Mouse (Mus musculus) hindbrain, postnatal 0 days (tissue): ENCODE results near the gene Dnah2. TPM values are rescaled to one million over a fixed set of nuclear protein-coding genes. Genes with fewer than 3 reads are reported as not detected.

Experiments used
- ATAC-seq: fragments of 200-750 bp; cut with Nextera tagmentation; 2 replicates; pipeline ENCODE4 v1.8.0; 2017; ENCODE audit warnings: mild to moderate bottlenecking, moderate TSS enrichment, moderate library complexity
- DNase-seq: peaks from one replicate; pipeline ENCODE4 v3.0.0-alpha.2; 2015; ENCODE audit warnings: low spot score
- H3K27ac ChIP-seq: fragments of 300-500 bp; sonication (generic); 2 replicates; pipeline ENCODE4 v1.5.1; 2014; ENCODE audit warnings: mild to moderate bottlenecking
- H3K27me3 ChIP-seq: fragments of 300-500 bp; sonication (generic); 2 replicates; pipeline ENCODE4 v1.6.1; 2014; ENCODE audit warnings: low read length, mixed read lengths; ENCODE audit not compliant: insufficient read depth
- H3K36me3 ChIP-seq: fragments of 300-500 bp; sonication (generic); 2 replicates; pipeline ENCODE4 v1.6.1; 2014; ENCODE audit warnings: low read length, mixed read lengths; ENCODE audit not compliant: insufficient read depth
- H3K4me1 ChIP-seq: fragments of 300-500 bp; sonication (generic); 2 replicates; pipeline ENCODE4 v1.6.1; 2014; ENCODE audit warnings: antibody characterized with exemption, low read length, mixed read lengths; ENCODE audit not compliant: insufficient read depth
- H3K4me2 ChIP-seq: fragments of 300-500 bp; sonication (generic); 2 replicates; pipeline ENCODE4 v1.6.1; 2014; ENCODE audit warnings: low read depth, mild to moderate bottlenecking, low read length, moderate library complexity, mixed read lengths
- H3K4me3 ChIP-seq: fragments of 300-500 bp; sonication (generic); 2 replicates; pipeline ENCODE4 v1.5.1; 2014; ENCODE audit warnings: low read length
- H3K9ac ChIP-seq: fragments of 300-500 bp; sonication (generic); replicated peaks from 2 replicates; pipeline ENCODE4 v1.6.1; 2014; ENCODE audit warnings: mild to moderate bottlenecking, low read length, moderate library complexity, mixed read lengths
- H3K9me3 ChIP-seq: fragments of 300-500 bp; sonication (generic); 2 replicates; pipeline ENCODE4 v1.6.1; 2016; ENCODE audit warnings: low read length, mixed read lengths
- CTCF ChIP-seq: IDR thresholded peaks from 2 replicates; pipeline ENCODE4 v1.5.1; 2016; ENCODE audit warnings: antibody characterized with exemption, control low read depth, low read depth
- WGBS: fragments of 180-500 bp; shearing (Covaris S2); extraction: QIAGEN DNeasy Blood & Tissue Kit; methylation state at CpG from one replicate; pipeline ENCODE4 v1.1.7; 2014; 5-methylcytosine and 5-hydroxymethylcytosine counted together
- polyA plus RNA-seq: library from polyadenylated mRNA; unstranded; fragments of >200 nt; fragmentation: Nextera tagmentation; extraction: Ambion mirVana; gene quantifications from 2 replicates; pipeline ENCODE4 v1.2.1, GENCODE M21; 2015
- total RNA-seq: library from RNA; depleted of rRNA; stranded (reverse); fragments of >200 nt; gene quantifications from 2 replicates; pipeline ENCODE4 v1.2.3, GENCODE M21; 2014

Gene Dnah2
- total and polyA plus RNA-seq, 2 experiments from 2014 or later, result 2.0 to 3.9 TPM

- Histone ChIP-seq H3K9ac (no peak overlapping the region), H3K9me3 (no peaks in the 10 kb centered on the region), H3K4me3 (no peak overlapping the region), H3K27me3 (no peaks in the 10 kb centered on the region), H3K4me1 (no peaks in the 10 kb centered on the region), H3K27ac (no peak overlapping the region), H3K36me3 (no peaks in the 10 kb centered on the region), H3K4me2 (no peak overlapping the region)
- ATAC-seq (no peak), DNase-seq (no peak)
- TF ChIP-seq CTCF, result no peak
- WGBS, result 96% methylated on average over 7 of the region's 7 CpGs
These were observed 84.9 kb downstream of the Dnah2 start for GRCm38 (mm10) chr11:69463996-69464395.

GRCm38 (mm10) chr11:69461568-69461967, 87.3 kb downstream of the Dnah2 start:
- no peak for TF ChIP-seq CTCF
- no peaks in the 10 kb centered on the region for H3K9me3 ChIP-seq
- 82% methylated on average over 5 of the region's 5 CpGs for WGBS
- H3K36me3 ChIP-seq, result no peaks in the 10 kb centered on the region
- H3K4me3 ChIP-seq, result no peak overlapping the region
- H3K27me3 ChIP-seq, result no peaks in the 10 kb centered on the region
- no peak for DNase-seq
- no peak overlapping the region for H3K27ac ChIP-seq
- no peak for ATAC-seq
- H3K9ac ChIP-seq, result no peak overlapping the region
- no peak overlapping the region for H3K4me2 ChIP-seq
- H3K4me1 ChIP-seq, result no peaks in the 10 kb centered on the region

GRCm38 (mm10) chr11:69459883-69460282, 89.0 kb downstream of the Dnah2 start:
- H3K9me3 ChIP-seq, result no peaks in the 10 kb centered on the region
- no peak overlapping the region for H3K27ac ChIP-seq
- no peaks in the 10 kb centered on the region for H3K36me3 ChIP-seq
- DNase-seq (no peak), ATAC-seq (no peak)
- H3K4me1 ChIP-seq, result no peaks in the 10 kb centered on the region
- WGBS, result 82% methylated on average over 4 of the region's 4 CpGs
- no peak overlapping the region for H3K9ac ChIP-seq
- H3K4me2 ChIP-seq, result no peak overlapping the region
- H3K4me3 ChIP-seq, result no peak overlapping the region
- no peak for TF ChIP-seq CTCF
- H3K27me3 ChIP-seq, result no peaks in the 10 kb centered on the region

GRCm38 (mm10) chr11:69457006-69457579, 91.8 kb downstream of the Dnah2 start:
- WGBS, result 9% methylated on average over 6 of the region's 6 CpGs
- peak; percentile 88 for ATAC-seq

GRCm38 (mm10) chr11:69452114-69452867, 96.6 kb downstream of the Dnah2 start:
- no peak overlapping the region for H3K4me2 ChIP-seq
- H3K4me3 ChIP-seq, result no peak overlapping the region
- peak; percentile 22 for DNase-seq
- H3K36me3 ChIP-seq, result no peaks in the 10 kb centered on the region
- no peaks in the 10 kb centered on the region for H3K9me3 ChIP-seq
- no peaks in the 10 kb centered on the region for H3K27me3 ChIP-seq
- TF ChIP-seq CTCF, result no peak
- H3K9ac ChIP-seq, result no peak overlapping the region
- 47% methylated on average over 23 of the region's 23 CpGs for WGBS
- no peaks in the 10 kb centered on the region for H3K4me1 ChIP-seq
- no peak for ATAC-seq
- peak overlapping the region; percentile 37; the same call in 1 of the 2 replicates for H3K27ac ChIP-seq

More at GRCm38 (mm10) chr11:69457006-69457579, 91.8 kb downstream of the Dnah2 start:
- H3K9ac ChIP-seq, result no peak overlapping the region
- peak overlapping the region; percentile 41; the same call in 1 of the 2 replicates for H3K27ac ChIP-seq
- TF ChIP-seq CTCF, result no peak
- H3K4me2 ChIP-seq, result no peak overlapping the region
- H3K4me1 ChIP-seq, result no peaks in the 10 kb centered on the region
- H3K36me3 ChIP-seq, result no peaks in the 10 kb centered on the region
- no peak overlapping the region for H3K4me3 ChIP-seq
- DNase-seq, result peak; percentile 72
- no peaks in the 10 kb centered on the region for H3K9me3 ChIP-seq
- no peaks in the 10 kb centered on the region for H3K27me3 ChIP-seq

- Histone ChIP-seq H3K36me3 (no peaks in the 10 kb centered on the region), H3K9me3 (no peaks in the 10 kb centered on the region), H3K4me2 (no peak overlapping the region), H3K4me3 (no peak overlapping the region), H3K4me1 (no peaks in the 10 kb centered on the region), H3K27me3 (no peaks in the 10 kb centered on the region), H3K9ac (no peak overlapping the region), H3K27ac (peak overlapping the region; percentile 51; the same call in 1 of the 2 replicates)
- DNase-seq, result no peak
- WGBS, result 55% methylated on average over 7 of the region's 7 CpGs
- no peak for ATAC-seq
- no peak for TF ChIP-seq CTCF
These were observed 101.6 kb downstream of the Dnah2 start for GRCm38 (mm10) chr11:69447299-69447698.

GRCm38 (mm10) chr11:69443328-69443727, 105.6 kb downstream of the Dnah2 start:
- H3K9me3 ChIP-seq, result no peaks in the 10 kb centered on the region
- H3K36me3 ChIP-seq, result no peaks in the 10 kb centered on the region
- H3K4me2 ChIP-seq, result no peak overlapping the region
- no peaks in the 10 kb centered on the region for H3K27me3 ChIP-seq
- H3K9ac ChIP-seq, result no peak overlapping the region
- 53% methylated on average over 5 of the region's 5 CpGs for whole genome bisulfite sequencing
- no peak overlapping the region for H3K4me3 ChIP-seq
- no peak overlapping the region for H3K27ac ChIP-seq
- ATAC-seq (no peak), DNase-seq (no peak)
- TF ChIP-seq CTCF, result no peak
- no peaks in the 10 kb centered on the region for H3K4me1 ChIP-seq
